Mouse (Mus musculus): ENCODE data around the gene Tnni2. TPM values are rescaled to one million over a fixed set of nuclear protein-coding genes. Genes with fewer than 3 reads are reported as not detected.

The Tnni2 gene
- polyA plus RNA-seq, 1 experiment from 2014 or later = 3.7 TPM

DNA sequence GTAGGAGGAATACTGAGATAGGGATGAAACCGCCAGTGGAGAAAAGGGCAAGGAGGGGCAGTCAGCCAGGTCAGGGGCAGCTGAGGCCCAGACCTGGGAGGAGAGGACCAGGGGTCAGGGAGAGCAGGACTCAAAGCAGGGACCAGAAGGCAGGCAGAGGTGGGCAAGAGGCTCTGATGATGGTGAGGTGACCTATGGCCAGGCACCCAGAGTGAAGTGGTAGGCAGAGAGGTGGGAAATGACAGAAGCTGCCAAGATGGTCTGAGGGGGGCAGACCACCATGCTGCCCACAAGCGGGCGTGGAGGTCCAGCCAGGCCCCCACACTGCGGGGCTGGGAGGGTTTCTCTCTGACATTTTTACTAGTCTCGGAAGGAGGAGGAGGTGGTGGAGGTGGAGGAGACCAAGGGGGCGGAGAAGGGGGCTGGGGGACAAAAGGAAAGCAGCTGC is 29.8 kb downstream of the Tnni2 start:
- no peak overlapping the region for H3K4me2 ChIP-seq

DNA sequence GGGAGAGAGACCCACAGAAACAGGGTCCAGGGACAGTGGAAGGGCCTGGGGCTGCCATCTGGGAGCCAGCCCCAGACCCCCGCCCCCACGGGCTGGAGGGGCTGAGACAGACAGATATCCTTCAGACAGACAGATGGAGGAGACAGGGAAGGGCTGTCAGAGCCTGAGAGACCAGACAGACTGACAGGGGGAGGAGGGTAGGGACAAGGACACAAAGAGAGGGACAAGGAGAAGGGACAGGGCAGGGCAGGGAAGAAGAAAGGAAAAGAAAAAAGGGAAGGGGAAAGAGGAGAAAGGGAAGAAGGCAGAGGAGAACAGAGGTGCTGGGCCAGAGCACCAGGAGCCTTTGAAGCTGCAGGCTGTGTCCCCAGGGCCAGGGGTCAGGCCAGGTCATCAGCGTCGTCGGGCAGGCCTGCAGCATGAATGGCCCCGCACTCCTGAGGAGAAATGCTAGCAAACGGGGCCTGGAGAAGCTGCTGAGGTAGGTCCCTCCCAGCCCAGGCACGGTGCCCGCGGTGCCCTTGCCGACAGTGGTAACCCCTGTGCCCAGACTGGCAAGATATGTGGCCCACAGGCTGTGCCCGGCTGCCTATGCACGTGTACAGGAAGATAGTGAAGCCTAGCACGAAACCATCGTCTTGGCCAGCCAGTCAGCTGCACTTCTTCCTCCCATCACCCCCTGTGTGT is 30.4 kb downstream of the Tnni2 start:
- Histone ChIP-seq H3K4me2 (peak overlapping the region; percentile 4; the same call in 1 of the 2 replicates), H3K9me3 (ENCODE audit: control insufficient read depth, low read length) (no peaks in the 10 kb centered on the region), H3K36me3 (ENCODE audit: control insufficient read depth, insufficient read depth, low read length) (no peaks in the 10 kb centered on the region), H3K27ac (ENCODE audit: low read depth, low read length) (peak overlapping the region; percentile 79), H3K9ac (ENCODE audit: low read depth, low read length) (0 out of 2 replicates have a peak overlapping the region, but pooled peaks have one; percentile 13), H3K27me3 (replicated peaks; ENCODE audit: control insufficient read depth, insufficient read depth, low read length) (no peaks in the 10 kb centered on the region), H3K4me1 (replicated peaks; ENCODE audit: control insufficient read depth, insufficient read depth, low read length) (peaks cover 13% of the 10 kb centered on the region), H3K4me3 (ENCODE audit: low read depth, low read length) (no peak overlapping the region)
- ATAC-seq (replicated peaks; ENCODE audit: low FRiP score) (no peak), DNase-seq (ENCODE audit: low spot score) (peak; percentile 29)
- 48% methylated on average over 15 of the region's 15 CpGs for WGBS

More for the DNA sequence above, 29.8 kb downstream of the Tnni2 start:
- Histone ChIP-seq H3K27ac (ENCODE audit: low read depth, low read length) (peak overlapping the region; percentile 79), H3K4me3 (ENCODE audit: low read depth, low read length) (no peak overlapping the region), H3K9ac (ENCODE audit: low read depth, low read length) (no peak overlapping the region), H3K36me3 (ENCODE audit: control insufficient read depth, insufficient read depth, low read length) (no peaks in the 10 kb centered on the region), H3K9me3 (ENCODE audit: control insufficient read depth, low read length) (no peaks in the 10 kb centered on the region), H3K4me1 (replicated peaks; ENCODE audit: control insufficient read depth, insufficient read depth, low read length) (peaks cover 13% of the 10 kb centered on the region), H3K27me3 (replicated peaks; ENCODE audit: control insufficient read depth, insufficient read depth, low read length) (no peaks in the 10 kb centered on the region)
- WGBS = 48% methylated on average over 6 of the region's 6 CpGs
- DNase-seq (ENCODE audit: low spot score) (no peak), ATAC-seq (replicated peaks; ENCODE audit: low FRiP score) (no peak)

DNA sequence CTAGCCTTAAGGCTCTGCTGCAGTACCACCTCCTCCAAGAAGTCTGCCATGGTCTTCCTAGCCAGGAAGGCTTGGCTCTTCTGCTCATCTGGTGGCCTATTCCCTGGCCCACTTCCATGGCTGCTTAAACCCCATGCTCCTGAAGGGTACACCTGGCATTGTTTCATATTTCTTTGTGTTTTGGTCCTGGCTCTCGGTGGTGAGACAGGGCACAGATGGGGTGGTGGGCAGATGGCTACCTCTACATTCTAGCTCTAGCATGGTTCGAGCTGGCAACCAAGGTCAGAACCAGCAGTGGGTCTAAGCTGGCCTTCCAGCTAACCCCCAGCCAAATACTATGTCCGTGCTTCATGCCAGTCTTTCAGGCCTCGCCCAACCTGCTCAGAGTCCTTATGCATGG is 31.3 kb downstream of the Tnni2 start:
- Histone ChIP-seq H3K4me2 (no peak overlapping the region), H3K27me3 (replicated peaks; ENCODE audit: control insufficient read depth, insufficient read depth, low read length) (no peaks in the 10 kb centered on the region), H3K9ac (ENCODE audit: low read depth, low read length) (no peak overlapping the region), H3K27ac (ENCODE audit: low read depth, low read length) (no peak overlapping the region), H3K9me3 (ENCODE audit: control insufficient read depth, low read length) (no peaks in the 10 kb centered on the region), H3K4me1 (replicated peaks; ENCODE audit: control insufficient read depth, insufficient read depth, low read length) (peaks cover 13% of the 10 kb centered on the region), H3K36me3 (ENCODE audit: control insufficient read depth, insufficient read depth, low read length) (no peaks in the 10 kb centered on the region), H3K4me3 (ENCODE audit: low read depth, low read length) (no peak overlapping the region)
- ATAC-seq (replicated peaks; ENCODE audit: low FRiP score) (no peak), DNase-seq (ENCODE audit: low spot score) (no peak)
- WGBS = 80% methylated on average over 4 of the region's 4 CpGs

DNA sequence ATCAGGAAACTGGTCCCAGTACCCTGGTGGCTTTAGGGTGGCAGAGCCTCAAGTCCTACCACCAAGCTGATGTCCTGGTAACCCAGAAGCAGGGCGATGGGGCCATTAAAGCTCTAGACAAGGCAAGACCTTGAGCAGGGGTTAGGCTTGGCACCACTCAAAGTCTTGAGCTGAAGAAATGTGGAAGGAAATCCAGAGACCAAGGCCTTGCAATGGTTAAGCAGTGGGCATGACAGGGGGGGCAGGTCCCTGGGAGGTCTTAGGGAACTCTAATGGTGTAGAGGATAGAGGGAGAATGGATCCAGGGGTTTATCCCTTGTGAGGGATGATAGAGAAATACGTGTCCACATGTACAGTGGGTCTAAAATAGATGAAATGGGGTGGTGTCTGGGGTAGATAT is 31.9 kb downstream of the Tnni2 start:
- H3K4me1 ChIP-seq (replicated peaks; ENCODE audit: control insufficient read depth, insufficient read depth, low read length) = peaks cover 13% of the 10 kb centered on the region
- H3K27ac ChIP-seq (ENCODE audit: low read depth, low read length) = no peak overlapping the region
- H3K27me3 ChIP-seq (replicated peaks; ENCODE audit: control insufficient read depth, insufficient read depth, low read length) = no peaks in the 10 kb centered on the region
- no peaks in the 10 kb centered on the region for H3K36me3 ChIP-seq (ENCODE audit: control insufficient read depth, insufficient read depth, low read length)
- ATAC-seq (replicated peaks; ENCODE audit: low FRiP score) = no peak
- H3K4me3 ChIP-seq (ENCODE audit: low read depth, low read length) = no peak overlapping the region
- 78% methylated on average over 2 of the region's 2 CpGs for WGBS
- no peak for DNase-seq (ENCODE audit: low spot score)
- H3K9ac ChIP-seq (ENCODE audit: low read depth, low read length) = no peak overlapping the region
- no peak overlapping the region for H3K4me2 ChIP-seq
- H3K9me3 ChIP-seq (ENCODE audit: control insufficient read depth, low read length) = no peaks in the 10 kb centered on the region

DNA sequence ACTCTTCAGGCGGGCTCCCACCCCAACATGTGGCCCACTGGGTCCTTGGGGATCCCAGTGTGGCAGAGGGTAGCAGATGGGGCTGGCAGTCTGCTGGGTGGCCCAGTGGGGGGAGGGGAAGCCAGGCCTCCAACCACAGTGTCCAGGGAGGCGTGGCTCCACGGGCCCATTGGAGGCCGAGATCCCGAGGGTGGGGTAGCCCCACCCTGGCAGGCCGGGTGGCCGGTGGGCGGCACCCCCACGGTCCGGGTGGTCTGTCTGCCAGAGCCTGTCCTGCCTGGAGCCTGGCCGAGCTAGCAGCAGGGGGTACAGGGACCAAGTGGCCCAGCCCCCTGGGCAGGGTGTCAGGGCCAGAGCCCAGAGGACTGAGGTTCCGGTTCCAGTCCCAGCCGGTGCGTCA is 33.2 kb downstream of the Tnni2 start:
- Histone ChIP-seq H3K36me3 (ENCODE audit: control insufficient read depth, insufficient read depth, low read length) (no peaks in the 10 kb centered on the region), H3K9ac (ENCODE audit: low read depth, low read length) (no peak overlapping the region), H3K27me3 (replicated peaks; ENCODE audit: control insufficient read depth, insufficient read depth, low read length) (no peaks in the 10 kb centered on the region), H3K27ac (ENCODE audit: low read depth, low read length) (no peak overlapping the region; the same call in 1 of the 2 replicates), H3K4me3 (ENCODE audit: low read depth, low read length) (no peak overlapping the region), H3K4me2 (no peak overlapping the region), H3K9me3 (ENCODE audit: control insufficient read depth, low read length) (no peaks in the 10 kb centered on the region), H3K4me1 (replicated peaks; ENCODE audit: control insufficient read depth, insufficient read depth, low read length) (peaks cover 13% of the 10 kb centered on the region)
- WGBS = 79% methylated on average over 14 of the region's 14 CpGs
- no peak for DNase-seq (ENCODE audit: low spot score)
- ATAC-seq (replicated peaks; ENCODE audit: low FRiP score) = no peak

DNA sequence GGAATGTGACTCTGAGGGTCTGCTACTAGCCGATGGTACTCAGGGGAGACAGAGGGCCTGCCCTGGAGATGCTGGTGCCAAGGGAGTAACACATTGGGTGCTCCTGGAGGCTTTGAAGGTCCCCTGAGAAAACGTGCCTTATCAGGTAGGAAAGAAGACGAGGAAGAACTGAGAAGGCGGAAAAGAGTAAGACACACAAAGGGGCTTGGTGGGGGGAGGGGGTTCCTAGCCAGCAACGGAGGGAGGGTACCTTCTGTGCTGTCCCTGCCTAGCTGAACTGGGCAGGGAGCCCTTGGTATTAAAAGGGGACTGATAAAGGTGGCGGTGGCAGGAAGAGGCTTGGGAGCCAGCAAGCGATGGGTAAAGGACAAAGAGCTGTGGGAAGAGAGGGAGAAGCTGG is 34.0 kb downstream of the Tnni2 start:
- no peak overlapping the region for H3K4me2 ChIP-seq
- H3K27ac ChIP-seq (ENCODE audit: low read depth, low read length) = no peak overlapping the region
- no peaks in the 10 kb centered on the region for H3K36me3 ChIP-seq (ENCODE audit: control insufficient read depth, insufficient read depth, low read length)
- H3K9me3 ChIP-seq (ENCODE audit: control insufficient read depth, low read length) = no peaks in the 10 kb centered on the region
- no peak for ATAC-seq (replicated peaks; ENCODE audit: low FRiP score)
- no peaks in the 10 kb centered on the region for H3K27me3 ChIP-seq (replicated peaks; ENCODE audit: control insufficient read depth, insufficient read depth, low read length)
- no peak overlapping the region for H3K4me3 ChIP-seq (ENCODE audit: low read depth, low read length)
- no peak for DNase-seq (ENCODE audit: low spot score)
- peaks cover 12% of the 10 kb centered on the region for H3K4me1 ChIP-seq (replicated peaks; ENCODE audit: control insufficient read depth, insufficient read depth, low read length)
- H3K9ac ChIP-seq (ENCODE audit: low read depth, low read length) = no peak overlapping the region
- 51% methylated on average over 7 of the region's 7 CpGs for WGBS

DNA sequence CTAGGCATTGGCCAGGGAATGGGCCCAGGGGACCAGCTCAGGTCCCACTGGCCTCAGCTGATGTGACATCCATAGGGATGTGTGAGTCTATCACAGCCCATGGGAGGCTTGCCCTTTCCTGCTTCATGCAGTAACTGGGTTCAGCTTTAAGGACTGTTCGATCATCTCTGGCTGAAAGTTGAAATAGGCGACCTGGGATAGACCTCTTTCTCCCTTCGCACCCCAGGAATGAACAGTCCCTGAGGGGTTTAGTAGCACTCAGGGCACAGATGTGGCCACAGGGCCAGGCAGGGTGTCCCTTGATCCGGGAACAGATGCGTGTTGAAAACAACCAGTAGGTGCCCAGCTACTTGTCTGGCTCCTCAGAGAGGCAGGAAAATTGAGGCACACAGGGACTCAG is 34.7 kb downstream of the Tnni2 start:
- no peak overlapping the region for H3K9ac ChIP-seq (ENCODE audit: low read depth, low read length)
- WGBS = 75% methylated on average over 5 of the region's 5 CpGs
- H3K27me3 ChIP-seq (replicated peaks; ENCODE audit: control insufficient read depth, insufficient read depth, low read length) = no peaks in the 10 kb centered on the region
- no peak overlapping the region for H3K4me3 ChIP-seq (ENCODE audit: low read depth, low read length)
- H3K27ac ChIP-seq (ENCODE audit: low read depth, low read length) = no peak overlapping the region
- ATAC-seq (replicated peaks; ENCODE audit: low FRiP score) (no peak), DNase-seq (ENCODE audit: low spot score) (no peak)
- no peak overlapping the region for H3K4me2 ChIP-seq
- H3K9me3 ChIP-seq (ENCODE audit: control insufficient read depth, low read length) = no peaks in the 10 kb centered on the region
- H3K36me3 ChIP-seq (ENCODE audit: control insufficient read depth, insufficient read depth, low read length) = no peaks in the 10 kb centered on the region
- peaks cover 11% of the 10 kb centered on the region for H3K4me1 ChIP-seq (replicated peaks; ENCODE audit: control insufficient read depth, insufficient read depth, low read length)

DNA sequence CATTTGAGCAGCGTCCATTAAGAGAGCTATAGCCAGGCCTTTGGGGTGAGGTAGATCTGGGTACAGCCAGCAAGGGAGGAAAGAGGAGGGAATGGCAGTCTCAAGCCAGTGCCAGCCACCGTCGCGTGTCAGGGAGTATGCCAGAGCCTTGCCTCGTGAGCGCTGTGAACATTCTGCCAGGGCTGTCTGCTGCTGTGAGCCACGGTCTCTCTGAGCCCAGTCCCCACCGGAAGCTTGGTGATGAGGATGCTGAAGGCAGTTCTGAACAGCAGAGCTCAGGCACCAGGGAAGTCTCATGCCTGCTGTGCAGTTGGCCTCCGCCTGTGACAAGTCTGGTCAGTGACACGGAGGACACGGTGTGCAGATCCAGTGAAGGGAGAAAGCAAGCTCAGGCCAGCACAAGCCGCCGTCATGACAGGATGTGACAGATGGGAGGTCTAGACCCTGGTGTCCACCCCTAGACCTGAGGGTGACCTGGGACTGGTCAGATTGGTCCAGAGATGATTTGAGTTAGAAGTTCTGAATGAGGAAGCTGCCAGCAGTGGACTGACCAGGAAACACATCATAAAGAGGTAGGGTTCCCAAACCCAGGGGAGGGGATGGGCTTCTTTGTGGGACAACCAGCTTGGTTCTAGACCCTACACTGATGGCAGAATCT is 35.3 kb downstream of the Tnni2 start:
- Histone ChIP-seq H3K27ac (ENCODE audit: low read depth, low read length) (no peak overlapping the region), H3K9ac (ENCODE audit: low read depth, low read length) (no peak overlapping the region), H3K9me3 (ENCODE audit: control insufficient read depth, low read length) (no peaks in the 10 kb centered on the region), H3K4me2 (no peak overlapping the region), H3K27me3 (replicated peaks; ENCODE audit: control insufficient read depth, insufficient read depth, low read length) (peaks cover under 1% of the 10 kb centered on the region; the same call in 1 of the 2 replicates), H3K4me3 (ENCODE audit: low read depth, low read length) (no peak overlapping the region), H3K4me1 (replicated peaks; ENCODE audit: control insufficient read depth, insufficient read depth, low read length) (peaks cover 14% of the 10 kb centered on the region), H3K36me3 (ENCODE audit: control insufficient read depth, insufficient read depth, low read length) (no peaks in the 10 kb centered on the region)
- ATAC-seq (replicated peaks; ENCODE audit: low FRiP score) = no peak
- DNase-seq (ENCODE audit: low spot score) = no peak
- WGBS = 84% methylated on average over 13 of the region's 13 CpGs

DNA sequence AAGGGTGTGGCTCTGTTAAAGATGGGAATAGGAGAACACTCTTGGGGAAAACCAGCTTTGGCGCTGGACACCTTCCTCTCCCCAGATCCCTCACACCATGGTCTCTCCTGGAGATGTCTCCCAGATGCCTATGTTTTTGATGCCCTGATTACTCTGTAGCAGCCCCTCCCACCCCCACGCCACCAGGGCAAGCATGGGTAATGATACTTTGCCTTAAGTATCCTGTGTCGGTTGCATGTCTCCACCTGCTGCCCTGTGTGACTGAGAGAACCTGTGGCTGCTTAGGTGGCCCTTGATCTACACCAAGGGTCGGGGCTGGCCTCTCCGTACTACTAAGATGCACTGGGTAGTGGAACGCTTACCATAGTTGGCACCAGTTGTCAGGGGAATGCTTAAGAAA is 36.4 kb downstream of the Tnni2 start:
- Histone ChIP-seq H3K9me3 (ENCODE audit: control insufficient read depth, low read length) (no peaks in the 10 kb centered on the region), H3K27ac (ENCODE audit: low read depth, low read length) (no peak overlapping the region), H3K4me3 (ENCODE audit: low read depth, low read length) (no peak overlapping the region), H3K4me2 (no peak overlapping the region), H3K9ac (ENCODE audit: low read depth, low read length) (no peak overlapping the region), H3K4me1 (replicated peaks; ENCODE audit: control insufficient read depth, insufficient read depth, low read length) (peaks cover 25% of the 10 kb centered on the region), H3K36me3 (ENCODE audit: control insufficient read depth, insufficient read depth, low read length) (no peaks in the 10 kb centered on the region), H3K27me3 (replicated peaks; ENCODE audit: control insufficient read depth, insufficient read depth, low read length) (peaks cover 4% of the 10 kb centered on the region; the same call in 1 of the 2 replicates)
- no peak for ATAC-seq (replicated peaks; ENCODE audit: low FRiP score)
- 90% methylated on average over 6 of the region's 6 CpGs for WGBS
- DNase-seq (ENCODE audit: low spot score) = no peak

Data from liver, embryonic 11.5 days (tissue).